Mouse (Mus musculus) kidney, adult 11 months (tissue): ENCODE measurements at regions not wholly inside any gene's neighbourhood (a gene's known extent, or its start where the extent isn't known, plus 50 kb on each side); places are given as distances from the start of the nearest gene placed in this dataset.

Source experiments
- DNase-seq: peaks from one replicate; pipeline ENCODE4 v3.0.0; 2022

- no peak for DNase-seq
These were observed 65.3 kb downstream of the Cdca7 start for GRCm38 (mm10) chr2:72541246-72541645.

DNA sequence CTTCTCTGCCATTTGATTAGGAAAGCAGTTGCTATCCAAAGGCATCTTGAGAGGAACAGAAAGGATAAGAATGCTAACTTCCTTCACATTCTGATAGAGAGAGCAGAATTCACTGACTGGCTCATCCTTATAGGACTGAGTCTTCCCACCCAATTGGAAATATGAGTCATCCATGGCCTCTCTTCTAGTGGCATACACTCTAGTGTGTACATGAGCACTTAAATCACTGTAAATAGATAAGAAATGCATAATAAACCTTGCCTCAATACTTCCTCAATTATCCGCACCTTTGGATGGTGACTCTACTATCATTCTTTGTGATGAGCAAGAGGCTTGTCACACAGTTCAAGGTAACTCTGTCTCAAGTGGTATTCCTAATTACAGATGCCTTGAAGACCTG lies 69.5 kb downstream of the Cdca7 start:
- no peak for DNase-seq

GRCm38 (mm10) chr2:72546476-72546875 lies 70.5 kb downstream of the Cdca7 start:
- DNase-seq, result no peak

DNA sequence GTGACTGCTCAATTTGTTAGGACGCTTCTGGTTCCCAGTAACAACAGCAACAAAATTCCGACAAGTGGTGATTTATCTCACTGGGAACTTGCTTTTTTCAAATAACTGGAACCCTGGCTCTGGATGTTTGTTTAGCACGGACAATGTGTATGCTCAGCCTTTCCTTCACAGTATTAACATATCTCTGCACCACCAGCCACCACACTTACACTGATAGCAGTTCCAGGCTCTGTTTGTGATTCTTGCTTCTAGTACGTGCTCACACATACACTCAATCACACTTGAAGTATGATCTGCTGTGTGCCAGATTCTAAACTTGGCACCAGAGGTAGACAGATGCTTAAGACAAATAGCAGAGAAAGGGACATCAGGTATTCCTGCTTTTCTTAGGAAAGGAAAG lies 71.0 kb downstream of the Cdca7 start:
- no peak for DNase-seq

- DNase-seq, result no peak
These were observed 75.3 kb downstream of the Cdca7 start for GRCm38 (mm10) chr2:72551268-72551667.

GRCm38 (mm10) chr2:72554603-72555002 lies 78.6 kb downstream of the Cdca7 start:
- DNase-seq, result no peak

- DNase-seq, result no peak
These were observed 79.2 kb downstream of the Cdca7 start for GRCm38 (mm10) chr2:72555116-72555515.

- no peak for DNase-seq
These were observed 79.6 kb downstream of the Cdca7 start for GRCm38 (mm10) chr2:72555556-72555955.

GRCm38 (mm10) chr2:72556064-72556821 lies 80.3 kb downstream of the Cdca7 start:
- no peak for DNase-seq

- no peak for DNase-seq
These were observed 81.2 kb downstream of the Cdca7 start for GRCm38 (mm10) chr2:72557161-72557560.

DNA sequence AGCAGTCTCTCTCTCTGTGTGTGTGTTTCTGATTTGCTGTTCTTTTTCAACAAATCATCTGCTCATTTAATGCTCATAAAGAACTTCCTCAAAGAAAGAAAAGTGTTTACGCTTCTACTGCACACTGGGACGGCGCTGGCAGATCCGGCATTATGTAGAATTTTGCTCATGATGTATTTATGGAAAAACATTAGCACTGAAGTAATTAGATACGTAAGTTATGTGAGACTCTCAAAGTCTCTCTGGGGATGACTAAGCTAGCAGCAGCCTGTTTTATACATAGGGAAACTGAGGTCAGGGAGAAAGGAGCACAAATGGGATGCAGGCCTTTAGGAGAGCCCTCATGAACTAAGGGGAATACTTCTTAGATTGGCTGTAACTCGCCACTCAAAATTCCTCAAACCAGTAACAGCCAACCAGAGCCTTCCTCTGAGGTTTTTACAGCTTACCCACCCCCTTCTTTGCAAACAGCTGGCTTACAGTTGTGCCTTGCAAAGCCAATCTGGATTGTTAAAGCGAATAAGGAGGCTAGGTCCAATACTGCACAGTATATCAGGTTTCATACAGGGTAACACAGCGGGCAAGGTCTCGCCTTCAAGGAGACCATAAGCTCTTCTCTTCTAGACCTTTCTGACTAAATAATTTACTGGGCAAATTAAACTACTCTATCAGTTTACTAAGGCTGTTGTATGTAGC lies 81.8 kb downstream of the Cdca7 start:
- no peak for DNase-seq

- DNase-seq, result no peak
These were observed 85.4 kb downstream of the Cdca7 start for GRCm38 (mm10) chr2:72561383-72561782.

- no peak for DNase-seq
These were observed 102.4 kb downstream of the Cdca7 start for GRCm38 (mm10) chr2:72578322-72578721.

DNA sequence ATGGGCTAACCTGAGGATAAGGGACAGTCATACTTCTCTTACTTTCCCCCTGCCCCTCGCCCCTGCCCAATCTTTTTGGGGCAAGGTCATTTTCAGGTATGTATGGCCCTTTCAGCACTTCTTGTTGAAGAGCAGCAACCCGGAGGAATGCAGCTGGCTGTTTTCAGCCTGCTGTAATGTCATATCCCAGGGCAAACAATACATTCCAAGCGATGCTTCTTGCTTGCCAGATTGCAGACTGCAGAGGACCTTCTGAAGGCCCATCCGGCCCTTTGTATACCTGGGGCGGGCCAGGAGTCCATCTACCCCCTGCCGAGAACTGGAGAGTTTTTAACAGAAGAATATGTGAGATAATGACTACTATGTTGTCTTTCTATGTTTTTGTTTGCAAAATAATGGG lies 105.2 kb downstream of the Cdca7 start:
- DNase-seq, result no peak

DNA sequence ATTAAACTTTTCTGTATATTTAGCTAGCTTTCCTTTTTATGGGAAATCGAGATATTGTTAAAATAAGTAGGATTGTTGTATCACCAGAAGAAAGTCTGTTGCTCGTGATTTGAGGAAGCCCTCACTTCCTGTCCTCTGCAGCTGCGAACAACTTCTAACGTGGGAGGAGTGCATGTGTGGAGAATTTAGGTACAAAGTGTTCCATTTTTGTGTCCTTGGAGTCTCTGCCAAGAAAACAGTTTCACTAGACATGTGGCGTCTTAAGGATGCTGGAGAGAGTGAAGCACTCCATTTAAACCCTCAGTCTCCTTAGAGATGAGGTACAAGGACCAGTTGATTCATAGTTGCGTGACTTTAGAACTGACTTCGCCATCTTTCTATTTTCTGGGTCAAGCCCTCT lies 112.9 kb downstream of the Cdca7 start:
- DNase-seq, result no peak

DNA sequence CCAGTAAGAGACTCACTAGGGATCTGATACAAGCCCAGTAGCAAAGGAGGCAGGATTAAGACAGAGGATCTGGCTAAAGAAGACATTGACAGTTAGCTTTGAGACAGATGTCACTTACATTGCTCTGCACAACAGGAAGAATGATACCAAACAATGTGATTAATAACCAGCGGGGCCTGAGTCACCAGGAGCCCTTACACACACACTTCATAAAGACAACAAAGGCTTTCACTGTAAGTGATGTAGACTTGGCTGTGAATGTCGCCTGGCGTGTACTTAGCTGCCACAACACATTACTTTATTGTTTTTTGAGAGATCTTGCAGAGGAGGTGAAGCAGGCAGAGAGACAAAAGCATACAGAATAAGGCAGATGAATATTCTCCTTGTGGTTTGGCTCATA lies 116.1 kb downstream of the Cdca7 start:
- no peak for DNase-seq

DNA sequence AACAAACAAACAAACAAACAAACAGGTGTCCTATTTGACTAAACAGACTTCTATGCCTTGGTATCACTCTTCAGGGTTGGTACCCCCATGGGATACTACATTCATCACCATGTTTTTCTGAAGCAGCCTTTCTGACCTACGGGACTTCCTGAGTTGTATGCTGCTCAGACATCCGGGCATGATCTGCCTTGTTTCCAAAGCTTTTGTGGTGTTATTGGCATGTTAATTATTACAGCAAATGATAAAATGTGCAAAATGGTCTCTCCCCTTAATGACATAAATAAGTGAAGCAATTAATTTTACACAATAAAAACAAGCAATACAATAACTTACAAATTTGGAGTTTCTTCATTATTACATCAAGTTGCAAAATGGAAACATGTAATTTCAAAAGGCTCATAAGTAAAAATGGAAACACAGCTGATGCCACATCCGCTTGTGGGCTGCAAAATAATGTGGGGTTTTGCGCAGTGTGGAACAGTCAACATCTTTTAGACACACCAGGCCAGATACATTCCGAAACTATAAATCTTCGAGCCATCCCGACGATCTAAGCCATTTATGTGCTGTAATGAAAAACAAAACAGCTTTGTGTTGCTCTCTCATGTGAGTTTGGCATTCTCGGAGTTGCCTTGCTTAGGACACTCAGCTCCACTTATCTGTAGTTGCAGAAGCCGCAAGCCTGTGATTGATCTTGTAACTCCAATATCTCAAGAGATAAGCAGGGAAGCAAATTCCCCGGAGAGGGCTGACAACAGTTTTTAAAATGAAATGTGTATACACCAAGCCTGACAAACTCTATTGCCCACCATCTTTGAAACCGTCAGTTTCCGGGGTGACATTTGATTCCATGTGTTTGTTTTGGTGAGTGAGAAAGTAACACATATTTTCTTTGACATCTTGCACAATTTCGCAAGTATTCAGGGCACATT lies 121.3 kb downstream of the Cdca7 start:
- no peak for DNase-seq

GRCm38 (mm10) chr2:72597941-72598340 lies 122.0 kb downstream of the Cdca7 start:
- no peak for DNase-seq

DNA sequence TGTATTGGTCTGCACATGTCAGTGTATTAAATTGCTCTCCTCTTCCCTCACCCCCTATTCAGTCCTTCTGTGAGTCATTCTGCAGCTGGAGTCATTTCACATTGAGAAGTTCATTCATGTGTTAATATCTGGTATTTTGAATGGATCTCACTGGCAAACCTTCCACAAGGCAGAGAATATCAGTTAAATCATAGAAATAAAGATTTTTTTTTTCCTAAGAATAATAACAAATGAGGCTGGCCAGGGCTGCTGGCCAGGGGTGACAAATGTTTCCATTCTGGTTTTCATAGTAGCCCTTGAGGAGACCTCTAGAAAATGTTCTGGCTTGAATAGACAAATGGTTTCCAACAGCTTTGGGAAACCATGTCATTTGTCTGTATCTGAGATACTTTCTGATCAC lies 124.8 kb downstream of the Cdca7 start:
- DNase-seq, result no peak

- DNase-seq, result no peak
These were observed 126.2 kb downstream of the Cdca7 start for GRCm38 (mm10) chr2:72602152-72602551.

GRCm38 (mm10) chr2:72612221-72612620 lies 136.3 kb downstream of the Cdca7 start:
- DNase-seq, result no peak

GRCm38 (mm10) chr2:72614256-72614655 lies 138.3 kb downstream of the Cdca7 start:
- DNase-seq, result no peak

GRCm38 (mm10) chr2:72615869-72616268 lies 139.9 kb downstream of the Cdca7 start:
- no peak for DNase-seq

DNA sequence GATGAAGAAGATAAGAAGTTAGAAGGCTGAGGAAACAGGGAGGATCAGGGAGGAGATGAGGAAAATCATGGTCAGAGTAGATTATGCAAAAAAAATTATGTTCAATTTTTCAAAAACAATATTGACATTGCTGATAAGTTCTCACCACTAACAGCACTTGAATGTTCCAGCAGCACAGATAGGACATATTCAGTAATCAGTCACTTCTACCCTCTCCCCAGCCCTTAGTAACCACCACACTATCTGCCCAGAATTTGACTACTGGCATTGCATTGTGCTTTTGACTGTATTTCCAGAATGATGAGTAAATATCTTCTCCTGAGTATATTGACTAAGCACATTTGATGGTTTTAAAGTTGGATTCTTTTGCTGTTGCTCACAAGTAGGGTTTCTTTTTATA lies 140.5 kb downstream of the Cdca7 start:
- DNase-seq, result no peak
